Mouse (Mus musculus) midbrain, embryonic 14.5 days (tissue): Measurements from ENCODE around the gene Nip7. TPM values are rescaled to one million over a fixed set of nuclear protein-coding genes. Genes with fewer than 3 reads are reported as not detected.

Experiments used
- ATAC-seq: fragments of 200-750 bp; cut with Nextera tagmentation; 2 replicates; pipeline ENCODE4 v1.8.0; 2017; ENCODE audit warnings: moderate number of reproducible peaks, moderate library complexity; ENCODE audit not compliant: low FRiP score, low TSS enrichment
- DNase-seq: peaks from one replicate; pipeline ENCODE4 v3.0.0-alpha.2; 2015
- H3K27ac ChIP-seq: fragments of 300-500 bp; sonication (generic); replicated peaks from 2 replicates; pipeline ENCODE4 v1.5.1; 2014; ENCODE audit warnings: mild to moderate bottlenecking, low read depth, low read length, moderate library complexity
- H3K27me3 ChIP-seq: fragments of 300-500 bp; sonication (generic); 2 replicates; pipeline ENCODE4 v1.6.1; 2014; ENCODE audit warnings: low read length, control low read depth, mixed read lengths; ENCODE audit not compliant: control insufficient read depth, insufficient read depth
- H3K36me3 ChIP-seq: fragments of 300-500 bp; sonication (generic); 2 replicates; pipeline ENCODE4 v1.6.1; 2014; ENCODE audit warnings: low read length, control low read depth; ENCODE audit not compliant: control insufficient read depth, insufficient read depth
- H3K4me1 ChIP-seq: fragments of 300-500 bp; sonication (generic); 2 replicates; pipeline ENCODE4 v1.6.1; 2014; ENCODE audit warnings: mild to moderate bottlenecking, antibody characterized with exemption, low read length, control low read depth; ENCODE audit not compliant: control insufficient read depth, insufficient read depth
- H3K4me2 ChIP-seq: fragments of 300-500 bp; sonication (generic); 2 replicates; pipeline ENCODE4 v1.6.1; 2014; ENCODE audit warnings: mild to moderate bottlenecking, low read length, moderate library complexity
- H3K4me3 ChIP-seq: fragments of 300-500 bp; sonication (generic); replicated peaks from 2 replicates; pipeline ENCODE4 v1.5.1; 2014; ENCODE audit warnings: low read depth, low read length
- H3K9ac ChIP-seq: fragments of 300-500 bp; sonication (generic); replicated peaks from 2 replicates; pipeline ENCODE4 v1.6.1; 2014; ENCODE audit warnings: mild to moderate bottlenecking, low read length, moderate library complexity
- H3K9me3 ChIP-seq: fragments of 300-500 bp; sonication (generic); 2 replicates; pipeline ENCODE4 v1.6.1; 2016; ENCODE audit warnings: low read length, control low read depth, mixed read lengths; ENCODE audit not compliant: control insufficient read depth
- WGBS: fragments of 180-500 bp; shearing (Covaris S2); extraction: QIAGEN DNeasy Blood & Tissue Kit; methylation state at CpG from one replicate; pipeline ENCODE4 v1.1.7; 2014; 5-methylcytosine and 5-hydroxymethylcytosine counted together
- polyA plus RNA-seq: library from polyadenylated mRNA; unstranded; fragments of >200 nt; fragmentation: Nextera tagmentation; extraction: Ambion mirVana; gene quantifications from 2 replicates; pipeline ENCODE4 v1.2.1, GENCODE M21; 2014

Nip7 gene
- polyA plus RNA-seq, 1 experiment from 2014 or later = 73.3 TPM

DNA sequence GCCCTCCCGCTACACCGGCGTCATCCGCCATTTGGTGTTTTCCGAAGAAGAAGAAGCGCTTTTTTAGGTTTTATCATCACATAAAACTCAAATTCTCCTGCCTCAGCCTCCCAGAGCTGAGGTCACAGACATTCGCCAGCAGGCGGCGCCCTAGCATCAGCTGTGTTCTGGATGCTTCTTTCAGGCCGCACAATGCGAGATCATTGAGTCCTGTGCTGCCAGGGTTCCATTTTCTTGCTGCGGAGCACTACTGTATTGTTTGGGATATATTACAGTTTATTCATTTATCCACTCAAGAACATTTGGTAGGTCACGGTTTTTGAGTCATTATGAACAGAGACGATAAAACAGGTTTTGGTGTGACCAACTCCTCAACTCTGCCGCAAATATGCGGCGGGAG is 28.7 kb downstream of the Nip7 start:
- WGBS = 98% methylated on average over 17 of the region's 17 CpGs

DNA sequence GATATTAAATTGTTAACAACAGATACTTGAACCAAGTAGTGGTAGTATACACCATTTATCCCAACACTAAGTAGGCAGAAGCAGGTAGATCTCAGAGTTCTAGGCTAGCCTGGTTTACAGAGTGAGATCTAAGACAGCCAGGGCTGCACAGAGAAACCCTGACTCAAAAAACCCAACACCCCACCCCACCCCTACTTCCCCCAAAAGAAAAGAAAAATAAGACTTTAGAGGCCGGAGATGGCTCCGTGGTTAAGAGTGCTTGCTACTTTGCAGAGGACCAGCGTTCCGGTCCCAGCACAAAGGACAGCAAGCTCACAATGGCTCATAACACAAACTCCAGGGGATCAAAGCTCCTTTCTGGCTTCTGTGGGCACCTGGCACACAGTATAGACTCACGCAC is 29.3 kb downstream of the Nip7 start:
- no peak overlapping the region for H3K9ac ChIP-seq
- WGBS = over 99% methylated on average over 5 of the region's 5 CpGs
- ATAC-seq (no peak), DNase-seq (no peak)
- peaks cover 54% of the 10 kb centered on the region for H3K36me3 ChIP-seq
- H3K4me2 ChIP-seq = no peak overlapping the region
- H3K4me1 ChIP-seq = no peaks in the 10 kb centered on the region
- no peak overlapping the region for H3K4me3 ChIP-seq
- H3K9me3 ChIP-seq = no peaks in the 10 kb centered on the region
- H3K27ac ChIP-seq = no peak overlapping the region
- H3K27me3 ChIP-seq = no peaks in the 10 kb centered on the region

More for the DNA sequence above, 28.7 kb downstream of the Nip7 start:
- Histone ChIP-seq H3K36me3 (peaks cover 55% of the 10 kb centered on the region), H3K27ac (no peak overlapping the region), H3K4me2 (no peak overlapping the region), H3K27me3 (no peaks in the 10 kb centered on the region), H3K9ac (no peak overlapping the region), H3K4me3 (no peak overlapping the region), H3K9me3 (no peaks in the 10 kb centered on the region), H3K4me1 (no peaks in the 10 kb centered on the region)
- ATAC-seq = no peak
- peak; percentile 7 for DNase-seq

DNA sequence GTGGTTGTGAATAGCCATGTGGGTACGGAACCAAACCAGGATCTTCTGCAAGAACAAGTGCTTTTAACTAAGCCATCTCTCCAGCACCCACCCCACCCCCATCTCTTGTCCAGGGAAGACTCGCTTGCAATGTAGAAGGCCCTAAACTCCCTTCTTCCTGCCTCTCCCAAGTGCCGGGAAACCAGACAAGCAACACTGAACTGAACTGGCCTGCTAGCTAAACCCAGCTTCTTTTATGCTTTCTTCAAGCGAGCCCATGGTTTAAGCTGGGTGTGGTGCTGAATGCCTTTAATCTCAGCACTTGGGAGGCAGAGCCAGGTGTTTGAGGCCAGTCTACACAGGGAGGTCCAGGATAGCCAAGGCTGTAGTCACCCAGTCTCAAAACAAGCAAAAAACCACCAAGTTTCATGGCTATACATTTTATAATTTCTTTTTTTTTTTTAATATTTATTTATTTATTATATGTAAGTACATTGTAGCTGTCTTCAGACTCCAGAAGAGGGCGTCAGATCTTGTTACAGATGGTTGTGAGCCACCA is 31.9 kb downstream of the Nip7 start:
- Histone ChIP-seq H3K27me3 (no peaks in the 10 kb centered on the region), H3K27ac (no peak overlapping the region), H3K4me1 (no peaks in the 10 kb centered on the region), H3K4me3 (no peak overlapping the region), H3K9ac (no peak overlapping the region), H3K36me3 (peaks cover 44% of the 10 kb centered on the region), H3K4me2 (no peak overlapping the region), H3K9me3 (no peaks in the 10 kb centered on the region)
- DNase-seq (no peak), ATAC-seq (no peak)
- 94% methylated on average over 5 of the region's 5 CpGs for WGBS

DNA sequence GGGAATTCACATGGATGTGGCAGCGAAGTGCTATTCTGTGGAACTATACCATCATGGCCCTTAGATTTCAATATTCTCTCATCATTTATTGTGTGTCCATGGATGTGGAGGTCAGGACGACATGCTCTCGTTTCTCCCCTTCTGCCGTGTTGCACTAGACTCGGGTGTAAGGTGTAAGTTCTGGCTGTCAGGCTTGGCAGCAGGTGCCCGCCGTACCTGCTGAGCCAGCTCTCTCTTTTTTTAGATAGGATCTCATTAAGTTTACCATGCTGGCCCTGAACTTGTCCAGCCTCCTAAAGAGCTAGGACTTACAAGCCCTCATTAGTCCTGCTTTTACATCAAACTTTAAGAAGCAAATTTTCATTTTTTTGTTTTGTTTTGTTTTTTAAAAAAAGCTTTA is 33.9 kb downstream of the Nip7 start:
- H3K36me3 ChIP-seq = peaks cover 39% of the 10 kb centered on the region
- H3K4me2 ChIP-seq = no peak overlapping the region
- no peak overlapping the region for H3K4me3 ChIP-seq
- H3K9ac ChIP-seq = no peak overlapping the region
- H3K9me3 ChIP-seq = no peaks in the 10 kb centered on the region
- 95% methylated on average over 7 of the region's 7 CpGs for WGBS
- H3K27me3 ChIP-seq = no peaks in the 10 kb centered on the region
- DNase-seq (no peak), ATAC-seq (no peak)
- no peak overlapping the region for H3K27ac ChIP-seq
- peaks cover 11% of the 10 kb centered on the region for H3K4me1 ChIP-seq

DNA sequence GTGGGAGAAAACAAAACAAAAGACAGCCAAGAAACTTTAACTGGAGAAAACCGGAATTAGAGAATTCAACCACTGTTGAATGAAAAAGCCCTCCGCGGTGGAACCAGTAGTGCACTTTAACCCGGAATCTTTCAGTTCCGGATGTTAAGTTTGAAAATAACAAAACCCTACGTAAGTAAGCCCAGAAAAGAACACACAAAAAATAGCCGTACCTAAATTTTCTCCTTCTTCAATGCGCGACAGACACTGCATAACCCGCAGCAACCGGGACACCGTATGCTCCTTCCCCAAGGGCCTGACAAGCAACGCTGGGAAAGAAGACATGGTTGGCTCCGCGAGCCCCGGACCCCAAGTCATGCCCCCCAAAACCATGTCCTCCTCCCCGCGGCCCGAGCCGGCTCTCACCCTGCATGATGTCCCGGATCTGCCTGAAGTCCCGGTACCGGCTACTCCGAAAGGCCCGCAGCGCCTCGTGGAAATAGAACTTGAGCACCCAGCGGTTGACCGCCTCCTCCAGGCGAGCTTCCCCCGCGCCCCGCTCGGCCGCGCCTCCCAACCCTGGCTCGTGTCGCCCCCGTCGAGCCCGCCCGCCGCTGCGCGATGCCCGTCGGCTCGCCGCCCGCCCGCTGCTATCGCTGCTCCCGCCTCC is 39.2 kb downstream of the Nip7 start:
- WGBS = 2% methylated on average over 53 of the region's 53 CpGs
- peaks cover 15% of the 10 kb centered on the region for H3K36me3 ChIP-seq
- DNase-seq = peak; percentile 56

DNA sequence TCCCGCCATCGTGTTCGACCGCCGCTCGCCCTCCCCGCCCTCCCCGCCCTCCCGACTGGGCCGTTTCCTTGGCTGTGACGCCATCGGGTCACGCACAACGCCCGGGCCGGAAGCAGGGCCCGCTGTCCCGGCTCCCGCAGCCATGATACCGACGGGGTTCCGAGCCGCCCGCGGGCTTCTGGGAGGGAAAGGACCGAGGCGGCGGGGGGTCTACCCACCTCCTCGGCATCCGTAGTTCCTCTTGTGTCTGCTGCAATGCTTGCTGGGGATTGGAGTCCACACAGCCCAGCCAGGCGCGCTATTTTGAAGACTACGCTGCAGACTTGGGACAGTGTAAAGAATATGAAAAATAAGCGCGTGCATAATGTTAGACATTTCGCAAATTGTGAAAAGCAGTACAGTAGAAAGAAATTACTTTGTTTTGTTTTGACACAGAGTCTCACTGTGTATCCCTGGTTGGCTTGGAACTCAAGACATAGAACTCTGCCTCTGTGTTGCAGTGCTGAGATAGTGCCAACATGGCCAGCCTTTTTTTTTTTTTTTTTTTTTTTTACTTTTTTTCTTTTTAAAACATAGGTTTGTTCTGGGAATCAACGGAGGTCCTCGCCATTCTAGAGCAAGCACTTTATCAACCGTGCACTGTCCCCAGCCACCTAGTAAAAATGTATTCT is 39.8 kb downstream of the Nip7 start, which contains the start of gene Terf2:
Terf2 (minus strand) TSS at position 182 of the 671 bp plus-strand sequence.
- Histone ChIP-seq H3K36me3 (peaks cover 8% of the 10 kb centered on the region), H3K9ac (peak within 1 kb of the TSS; percentile 87), H3K4me3 (peak within 1 kb of the TSS; percentile 85), H3K4me1 (peaks cover 12% of the 10 kb centered on the region), H3K27me3 (no peaks in the 10 kb centered on the region), H3K9me3 (no peaks in the 10 kb centered on the region), H3K4me2 (peak within 1 kb of the TSS; percentile 67), H3K27ac (peak within 1 kb of the TSS; percentile 86)
- WGBS = 3% methylated on average over 39 of the region's 39 CpGs
- ATAC-seq = peak; percentile 94
- DNase-seq = peak; percentile 98

More for the DNA sequence above, 39.2 kb downstream of the Nip7 start:
- peaks cover 12% of the 10 kb centered on the region for H3K4me1 ChIP-seq
- peak overlapping the region; percentile 67 for H3K4me2 ChIP-seq
- ATAC-seq = peak; percentile 79
- H3K4me3 ChIP-seq = peak overlapping the region; percentile 85
- peak overlapping the region; percentile 86 for H3K27ac ChIP-seq
- no peaks in the 10 kb centered on the region for H3K27me3 ChIP-seq
- H3K9ac ChIP-seq = peak overlapping the region; percentile 87
- no peaks in the 10 kb centered on the region for H3K9me3 ChIP-seq

DNA sequence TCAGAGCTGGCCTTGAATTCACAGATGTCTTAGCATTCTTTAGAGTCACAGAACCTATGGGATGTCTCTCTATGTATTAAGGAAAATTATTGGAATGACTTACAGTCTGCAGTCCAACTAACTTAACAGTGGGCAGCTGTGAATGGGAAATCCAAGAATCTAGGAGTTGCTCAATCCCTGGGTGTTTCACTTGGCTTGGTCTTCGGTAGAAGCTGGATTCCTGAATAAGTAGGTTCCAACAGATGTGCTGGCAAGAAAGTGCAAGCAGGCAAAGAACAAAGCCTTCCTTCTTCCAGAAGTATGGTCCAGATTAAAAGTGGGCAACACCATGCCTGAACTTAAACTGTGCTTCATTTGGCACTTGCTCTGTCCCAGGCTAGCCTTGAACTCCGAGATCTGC is 44.0 kb downstream of the Nip7 start:
- ATAC-seq (no peak), DNase-seq (no peak)
- Histone ChIP-seq H3K4me3 (no peak overlapping the region), H3K4me2 (no peak overlapping the region), H3K36me3 (no peaks in the 10 kb centered on the region), H3K4me1 (no peaks in the 10 kb centered on the region; the same call in 1 of the 2 replicates), H3K9ac (no peak overlapping the region), H3K9me3 (no peaks in the 10 kb centered on the region), H3K27ac (no peak overlapping the region), H3K27me3 (no peaks in the 10 kb centered on the region)
- 94% methylated on average over 2 of the region's 2 CpGs for WGBS

DNA sequence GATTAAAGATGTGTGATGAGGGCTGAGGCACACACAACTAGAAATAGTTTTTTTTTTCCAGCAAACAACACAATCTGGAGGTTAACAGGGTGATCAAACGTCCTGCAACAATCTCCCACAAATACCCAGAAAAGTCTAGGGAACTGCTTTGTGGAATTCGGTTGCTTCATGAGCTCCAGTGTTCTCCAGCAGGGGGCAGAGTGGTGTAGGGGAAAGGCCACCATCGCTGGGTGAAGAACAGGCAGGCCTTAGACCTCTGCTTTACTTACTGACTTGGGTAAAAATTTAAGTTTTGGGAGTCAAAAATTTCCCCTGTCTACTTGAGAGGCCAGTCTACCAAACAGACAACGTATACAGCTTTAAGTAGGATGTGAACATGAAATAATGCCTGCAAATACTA is 47.9 kb downstream of the Nip7 start:
- no peak overlapping the region for H3K4me2 ChIP-seq
- H3K4me3 ChIP-seq = no peak overlapping the region
- H3K27me3 ChIP-seq = no peaks in the 10 kb centered on the region
- H3K36me3 ChIP-seq = no peaks in the 10 kb centered on the region
- 9% methylated on average over 4 of the region's 4 CpGs for WGBS
- H3K9ac ChIP-seq = no peak overlapping the region
- H3K27ac ChIP-seq = no peak overlapping the region
- H3K4me1 ChIP-seq = no peaks in the 10 kb centered on the region
- no peaks in the 10 kb centered on the region for H3K9me3 ChIP-seq
- DNase-seq (peak; percentile 87), ATAC-seq (no peak)
